Mouse (Mus musculus): ENCODE measurements around the gene Hist1h2bf. TPM values are rescaled to one million over a fixed set of nuclear protein-coding genes. Genes with fewer than 3 reads are reported as not detected.
"Not testable (repeated sequence)": the region's sequence is repeated elsewhere in the genome, so short reads cannot be mapped to it uniquely, and the experiment has no call there.

Hist1h2bf gene
- polyA plus RNA-seq, 1 experiment from 2014 or later: 4.8 TPM

DNA sequence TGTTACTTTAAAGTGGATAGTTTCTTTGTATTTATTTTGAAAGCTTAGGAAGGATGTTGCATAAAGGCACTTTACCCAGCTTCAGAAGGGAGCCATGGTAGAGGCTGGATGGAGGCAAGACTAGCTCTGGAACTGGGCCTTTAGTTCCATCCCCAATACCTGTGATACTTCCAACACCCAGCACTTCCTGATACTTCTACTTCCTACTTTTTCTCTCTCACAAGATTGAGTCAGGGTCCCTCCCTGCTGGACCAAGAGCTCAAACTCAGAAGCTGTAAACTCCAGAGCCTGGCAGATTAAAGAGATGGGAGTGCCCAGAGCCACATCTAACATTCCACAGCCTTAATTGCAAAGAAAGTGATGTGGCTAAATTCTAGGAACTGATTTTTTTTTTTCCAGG is 10.3 kb upstream of the Hist1h2bf start:
- DNase-seq (ENCODE audit: low spot score): peak; percentile 27
- H3K27ac ChIP-seq (replicated peaks): peak overlapping the region; percentile 94
- no peaks in the 10 kb centered on the region for H3K27me3 ChIP-seq (replicated peaks; ENCODE audit: low read depth, poor library complexity, severe bottlenecking)
- peak overlapping the region; percentile 65 for H3K4me3 ChIP-seq
- H3K36me3 ChIP-seq (replicated peaks): no peaks in the 10 kb centered on the region
- H3K4me1 ChIP-seq: peaks cover 34% of the 10 kb centered on the region
- H3K9me3 ChIP-seq: no peaks in the 10 kb centered on the region

DNA sequence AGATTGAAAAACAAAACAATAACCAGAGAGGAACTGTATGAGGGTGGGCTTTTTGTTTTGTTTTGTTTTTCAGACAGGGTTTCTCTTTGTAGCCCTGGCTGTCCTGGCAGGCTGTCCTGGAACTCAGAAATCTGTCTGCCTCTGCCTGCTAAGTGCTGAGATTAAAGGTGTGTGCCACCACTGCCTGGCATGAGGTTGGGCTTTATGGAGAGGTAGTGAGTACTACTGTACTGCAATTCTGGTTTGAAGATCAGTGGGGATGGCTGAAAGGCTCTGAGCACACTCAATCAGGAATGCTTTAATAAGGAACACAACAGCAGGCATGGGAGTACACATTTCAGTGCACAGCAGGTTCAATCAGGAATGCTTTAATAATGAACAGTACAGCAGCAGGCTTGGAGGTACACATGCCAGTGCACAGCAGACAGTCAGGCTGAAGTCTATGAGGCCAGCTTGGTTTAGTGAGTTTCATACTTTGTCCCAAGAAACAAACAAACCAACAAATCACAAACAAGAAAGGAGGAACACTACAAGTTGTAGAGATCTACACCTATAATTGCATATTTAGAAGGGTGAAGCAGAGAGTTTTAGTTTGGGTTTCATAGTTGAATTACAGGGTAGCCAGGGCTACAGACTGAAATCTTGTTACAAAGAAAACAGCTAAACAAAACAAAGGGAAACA is 9.5 kb upstream of the Hist1h2bf start:
- Histone ChIP-seq H3K27ac (replicated peaks) (peak overlapping the region; percentile 94), H3K4me1 (peaks cover 34% of the 10 kb centered on the region), H3K27me3 (replicated peaks; ENCODE audit: low read depth, poor library complexity, severe bottlenecking) (no peaks in the 10 kb centered on the region), H3K4me3 (peak overlapping the region; percentile 65; the same call in 1 of the 2 replicates), H3K36me3 (replicated peaks) (no peaks in the 10 kb centered on the region), H3K9me3 (no peaks in the 10 kb centered on the region)
- peak; percentile 13 for DNase-seq (ENCODE audit: low spot score)

GRCm38 (mm10) chr13:23582219-23583056 is 8.4 kb upstream of the Hist1h2bf start:
- Histone ChIP-seq H3K36me3 (replicated peaks) (no peaks in the 10 kb centered on the region), H3K9me3 (no peaks in the 10 kb centered on the region), H3K27me3 (replicated peaks; ENCODE audit: low read depth, poor library complexity, severe bottlenecking) (no peaks in the 10 kb centered on the region), H3K4me1 (peaks cover 35% of the 10 kb centered on the region), H3K27ac (replicated peaks) (peak overlapping the region; percentile 94), H3K4me3 (peak overlapping the region; percentile 65)
- WGBS: 5% methylated on average over 6 of the region's 6 CpGs
- DNase-seq (ENCODE audit: low spot score): peak; percentile 59

DNA sequence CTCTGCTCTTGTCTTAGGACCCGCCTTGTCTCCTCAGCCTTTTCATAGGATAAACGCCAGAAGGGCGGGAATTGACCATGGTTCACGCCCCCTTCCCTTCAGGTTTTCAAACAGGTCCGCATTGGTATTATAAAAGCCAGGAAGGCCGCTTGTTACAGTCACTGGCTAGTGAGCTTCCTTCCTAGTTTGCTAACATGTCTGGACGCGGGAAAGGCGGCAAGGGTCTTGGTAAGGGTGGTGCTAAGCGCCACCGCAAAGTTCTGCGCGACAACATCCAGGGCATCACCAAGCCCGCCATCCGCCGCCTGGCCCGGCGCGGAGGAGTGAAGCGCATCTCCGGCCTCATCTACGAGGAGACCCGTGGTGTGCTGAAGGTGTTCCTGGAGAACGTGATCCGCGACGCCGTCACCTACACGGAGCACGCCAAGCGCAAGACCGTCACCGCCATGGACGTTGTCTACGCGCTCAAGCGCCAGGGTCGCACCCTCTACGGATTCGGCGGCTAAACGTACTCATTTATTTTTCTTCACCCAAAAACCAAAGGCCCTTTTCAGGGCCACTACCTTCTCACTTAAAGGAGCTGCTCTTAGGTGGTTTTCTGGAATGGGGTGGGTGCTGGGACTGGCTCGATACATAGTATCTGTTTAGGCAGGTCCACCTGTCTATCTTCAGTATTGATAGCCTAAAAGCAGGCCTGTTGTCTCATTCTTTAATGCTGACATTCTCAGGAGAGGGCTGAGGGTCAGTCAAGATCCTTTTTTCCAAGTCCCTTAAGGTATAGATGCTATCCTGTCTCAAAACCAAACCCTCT is 7.6 kb upstream of the Hist1h2bf start, which contains the start of gene Hist1h4d:
Hist1h4d (plus strand) TSS at position 191 of the 811 bp plus-strand sequence.
- no peaks in the 10 kb centered on the region for H3K27me3 ChIP-seq (replicated peaks; ENCODE audit: low read depth, poor library complexity, severe bottlenecking)
- H3K27ac ChIP-seq (replicated peaks): peak within 1 kb of the TSS; percentile 94
- peak within 1 kb of the TSS; percentile 65 for H3K4me3 ChIP-seq
- peak; percentile 93 for DNase-seq (ENCODE audit: low spot score)
- H3K4me1 ChIP-seq: peaks cover 37% of the 10 kb centered on the region
- H3K36me3 ChIP-seq (replicated peaks): no peaks in the 10 kb centered on the region
- H3K9me3 ChIP-seq: no peaks in the 10 kb centered on the region
- WGBS: under 1% methylated on average over 43 of the region's 43 CpGs

DNA sequence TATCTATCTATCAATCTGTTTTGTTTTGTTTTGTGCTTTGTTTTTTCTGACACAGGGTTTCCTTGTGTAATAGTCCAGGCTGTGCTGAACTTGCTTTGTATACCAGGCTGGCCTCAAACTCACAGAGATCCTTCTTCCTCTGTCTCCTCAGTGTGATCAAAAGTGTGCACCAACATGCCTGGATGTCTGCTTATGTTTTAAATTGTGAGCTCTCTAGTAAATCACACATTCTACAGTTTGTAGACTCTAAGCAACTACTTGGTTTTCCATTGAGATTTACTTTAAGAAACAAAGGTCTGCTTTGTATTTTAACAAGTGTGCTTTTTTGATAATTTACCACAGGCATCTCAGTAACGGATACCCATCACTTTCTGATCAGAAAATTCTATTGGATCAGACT is 3.8 kb upstream of the Hist1h2bf start:
- no peak for DNase-seq (ENCODE audit: low spot score)
- no peaks in the 10 kb centered on the region for H3K9me3 ChIP-seq
- no peaks in the 10 kb centered on the region for H3K36me3 ChIP-seq (replicated peaks)
- H3K4me1 ChIP-seq: peaks cover 29% of the 10 kb centered on the region
- 85% methylated on average over 1 of the region's 1 CpGs for WGBS
- H3K27me3 ChIP-seq (replicated peaks; ENCODE audit: low read depth, poor library complexity, severe bottlenecking): no peaks in the 10 kb centered on the region
- peak overlapping the region; percentile 66; the same call in 1 of the 2 replicates for H3K4me3 ChIP-seq
- peak overlapping the region; percentile 94 for H3K27ac ChIP-seq (replicated peaks)

- 48% methylated on average over 6 of the region's 6 CpGs for WGBS
- H3K27me3 ChIP-seq (replicated peaks; ENCODE audit: low read depth, poor library complexity, severe bottlenecking): no peaks in the 10 kb centered on the region
- H3K9me3 ChIP-seq: no peaks in the 10 kb centered on the region
- peak overlapping the region; percentile 66 for H3K4me3 ChIP-seq
- peak; percentile 31 for DNase-seq (ENCODE audit: low spot score)
- peaks cover 31% of the 10 kb centered on the region for H3K4me1 ChIP-seq
- H3K27ac ChIP-seq (replicated peaks): peak overlapping the region; percentile 94
- H3K36me3 ChIP-seq (replicated peaks): no peaks in the 10 kb centered on the region
Measured at GRCm38 (mm10) chr13:23576906-23577639, 3.1 kb upstream of the Hist1h2bf start.

GRCm38 (mm10) chr13:23576351-23576881 is 2.4 kb upstream of the Hist1h2bf start:
- Histone ChIP-seq H3K4me1 (peaks cover 31% of the 10 kb centered on the region), H3K9me3 (no peaks in the 10 kb centered on the region), H3K27me3 (replicated peaks; ENCODE audit: low read depth, poor library complexity, severe bottlenecking) (no peaks in the 10 kb centered on the region), H3K4me3 (peak overlapping the region; percentile 66), H3K27ac (replicated peaks) (peak overlapping the region; percentile 94), H3K36me3 (replicated peaks) (no peaks in the 10 kb centered on the region)
- 4% methylated on average over 7 of the region's 7 CpGs for WGBS
- peak; percentile 59 for DNase-seq (ENCODE audit: low spot score)

DNA sequence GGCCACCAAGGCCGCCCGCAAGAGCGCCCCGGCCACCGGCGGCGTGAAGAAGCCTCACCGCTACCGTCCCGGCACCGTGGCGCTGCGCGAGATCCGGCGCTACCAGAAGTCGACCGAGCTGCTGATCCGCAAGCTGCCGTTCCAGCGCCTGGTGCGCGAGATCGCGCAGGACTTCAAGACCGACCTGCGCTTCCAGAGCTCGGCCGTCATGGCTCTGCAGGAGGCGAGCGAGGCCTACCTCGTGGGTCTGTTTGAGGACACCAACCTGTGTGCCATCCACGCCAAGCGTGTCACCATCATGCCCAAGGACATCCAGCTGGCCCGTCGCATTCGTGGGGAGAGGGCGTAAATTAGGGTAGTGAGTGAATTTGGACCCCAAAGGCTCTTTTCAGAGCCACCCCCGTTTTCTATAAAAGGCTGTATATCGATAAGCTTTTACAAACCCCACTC is 1.9 kb upstream of the Hist1h2bf start:
- Histone ChIP-seq H3K4me1 (peaks cover 29% of the 10 kb centered on the region), H3K27ac (replicated peaks) (peak overlapping the region; percentile 94), H3K4me3 (peak overlapping the region; percentile 66)
- under 1% methylated on average over 17 of the region's 40 CpGs for WGBS
- H3K9me3 ChIP-seq; H3K27me3 ChIP-seq (replicated peaks; ENCODE audit: low read depth, poor library complexity, severe bottlenecking); H3K36me3 ChIP-seq (replicated peaks): not testable (repeated sequence)
- peak; percentile 49 for DNase-seq (ENCODE audit: low spot score)

DNA sequence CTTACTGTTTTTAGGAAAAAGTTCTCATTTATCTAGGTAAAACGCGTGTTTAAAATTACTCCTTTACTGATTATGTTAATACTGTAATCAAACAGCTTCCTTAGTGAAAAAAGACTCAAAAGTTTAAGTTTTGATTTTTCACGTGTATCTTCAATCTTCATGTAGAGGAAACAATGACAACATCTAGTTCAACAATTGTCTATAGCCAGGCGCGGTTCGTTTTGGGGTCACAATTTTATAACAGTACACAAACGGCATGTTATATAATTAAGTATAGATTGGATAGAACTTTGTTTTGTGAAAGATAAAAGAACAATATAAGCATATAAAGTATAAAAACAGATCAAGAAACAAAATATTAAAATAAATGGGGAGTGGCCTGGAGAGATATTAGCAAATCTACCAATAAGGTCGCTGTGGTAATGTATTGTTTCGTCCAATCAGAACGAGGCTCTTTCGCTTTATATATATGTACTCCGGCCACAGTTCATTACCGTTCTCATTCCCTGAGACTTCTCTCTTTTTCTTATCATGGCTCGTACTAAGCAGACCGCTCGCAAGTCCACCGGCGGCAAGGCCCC is 1.4 kb upstream of the Hist1h2bf start, which contains the start of gene Hist1h3d:
Hist1h3d (plus strand) TSS at position 493 of the 581 bp plus-strand sequence.
- no peaks in the 10 kb centered on the region for H3K36me3 ChIP-seq (replicated peaks)
- no peaks in the 10 kb centered on the region for H3K9me3 ChIP-seq
- H3K4me3 ChIP-seq: peak within 1 kb of the TSS; percentile 66
- H3K27me3 ChIP-seq (replicated peaks; ENCODE audit: low read depth, poor library complexity, severe bottlenecking): no peaks in the 10 kb centered on the region
- DNase-seq (ENCODE audit: low spot score): peak; percentile 66
- H3K27ac ChIP-seq (replicated peaks): peak within 1 kb of the TSS; percentile 94
- WGBS: under 1% methylated on average over 18 of the region's 18 CpGs
- peaks cover 26% of the 10 kb centered on the region for H3K4me1 ChIP-seq

DNA sequence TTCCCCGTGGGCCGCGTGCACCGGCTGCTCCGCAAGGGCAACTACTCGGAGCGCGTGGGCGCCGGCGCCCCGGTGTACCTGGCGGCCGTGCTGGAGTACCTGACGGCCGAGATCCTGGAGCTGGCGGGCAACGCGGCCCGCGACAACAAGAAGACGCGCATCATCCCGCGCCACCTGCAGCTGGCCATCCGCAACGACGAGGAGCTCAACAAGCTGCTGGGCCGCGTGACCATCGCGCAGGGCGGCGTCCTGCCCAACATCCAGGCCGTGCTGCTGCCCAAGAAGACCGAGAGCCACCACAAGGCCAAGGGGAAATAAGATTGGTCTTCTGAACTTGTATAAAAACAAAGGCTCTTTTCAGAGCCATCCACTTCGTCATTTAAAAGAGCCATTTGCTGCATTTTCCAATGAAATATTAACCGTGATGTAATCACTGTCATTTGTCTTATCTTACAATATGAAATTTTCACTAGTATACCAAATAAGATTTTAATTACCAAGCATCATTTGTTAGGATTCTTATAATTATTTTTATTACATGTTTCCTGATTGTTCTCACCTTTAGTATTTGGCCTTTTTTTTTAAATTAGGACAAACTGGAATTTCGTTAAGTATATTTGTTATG is 662 bp upstream of the Hist1h2bf start:
- under 1% methylated on average over 15 of the region's 39 CpGs for WGBS
- H3K4me3 ChIP-seq: peak overlapping the region; percentile 66
- H3K27me3 ChIP-seq (replicated peaks; ENCODE audit: low read depth, poor library complexity, severe bottlenecking); DNase-seq (ENCODE audit: low spot score); H3K36me3 ChIP-seq (replicated peaks); H3K9me3 ChIP-seq: not testable (repeated sequence)
- H3K27ac ChIP-seq (replicated peaks): peak overlapping the region; percentile 92
- peaks cover 26% of the 10 kb centered on the region for H3K4me1 ChIP-seq
